Mouse (Mus musculus) layer of hippocampus, adult 18-20 months (tissue): ENCODE data around the gene Ankrd52. TPM values are rescaled to one million over a fixed set of nuclear protein-coding genes. Genes with fewer than 3 reads are reported as not detected.

Experiments used
- DNase-seq, 2 experiments: peaks; one replicate each; pipeline ENCODE4 v3.0.0; 2022; ENCODE audit warnings: low spot score in 2 of 2
- total RNA-seq, 2 experiments: library from RNA; stranded (reverse); gene quantifications; 2 replicates each; pipeline ENCODE4 v1.2.3; 2021

The Ankrd52 gene
- total RNA-seq, 2 experiments from 2014 or later: 45.4 to 49.6 TPM

GRCm38 (mm10) chr10:128369218-128369543 lies 7.7 kb upstream of the Ankrd52 start:
- DNase-seq: no peak

DNA sequence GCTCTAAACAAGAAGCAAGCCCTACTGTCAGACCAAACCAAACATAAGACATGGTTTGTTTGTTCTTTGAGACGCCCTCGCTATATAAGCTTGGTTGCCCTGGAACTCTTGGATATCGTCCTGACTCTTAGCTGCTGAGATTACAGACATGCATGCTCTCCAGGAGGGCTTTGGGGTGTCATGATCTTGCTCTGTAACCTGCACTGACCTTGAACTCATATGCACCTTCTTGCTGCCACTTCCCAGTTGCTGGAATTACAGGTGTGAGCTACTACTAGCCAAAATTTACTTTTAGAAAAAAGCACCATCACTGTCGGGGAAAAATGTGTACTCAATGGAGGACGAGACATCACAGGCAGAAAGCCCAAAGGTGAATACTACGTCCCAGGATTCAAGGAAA lies 7.3 kb upstream of the Ankrd52 start:
- DNase-seq: no peak

DNA sequence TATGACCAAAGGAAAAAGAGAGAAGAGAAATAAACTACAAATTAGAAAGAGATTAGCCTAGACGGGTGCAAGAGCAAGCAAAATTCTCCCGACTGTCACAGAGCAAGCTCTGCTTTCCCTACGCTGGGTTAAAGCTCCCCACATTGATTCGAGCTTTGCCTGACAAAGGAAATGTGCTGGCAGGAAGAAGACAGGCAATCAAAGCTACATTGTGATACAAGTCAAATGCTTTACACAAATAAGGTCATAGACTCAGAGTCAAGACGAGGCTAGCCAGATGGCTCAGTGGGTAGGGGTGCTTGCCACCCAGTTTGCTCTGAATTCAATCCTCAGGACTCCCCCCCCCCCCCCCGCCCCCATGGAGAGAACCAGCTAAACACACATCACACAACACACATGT lies 6.9 kb upstream of the Ankrd52 start:
- DNase-seq: no peak

- no peak for DNase-seq
Measured at GRCm38 (mm10) chr10:128370601-128371000, 6.3 kb upstream of the Ankrd52 start.

DNA sequence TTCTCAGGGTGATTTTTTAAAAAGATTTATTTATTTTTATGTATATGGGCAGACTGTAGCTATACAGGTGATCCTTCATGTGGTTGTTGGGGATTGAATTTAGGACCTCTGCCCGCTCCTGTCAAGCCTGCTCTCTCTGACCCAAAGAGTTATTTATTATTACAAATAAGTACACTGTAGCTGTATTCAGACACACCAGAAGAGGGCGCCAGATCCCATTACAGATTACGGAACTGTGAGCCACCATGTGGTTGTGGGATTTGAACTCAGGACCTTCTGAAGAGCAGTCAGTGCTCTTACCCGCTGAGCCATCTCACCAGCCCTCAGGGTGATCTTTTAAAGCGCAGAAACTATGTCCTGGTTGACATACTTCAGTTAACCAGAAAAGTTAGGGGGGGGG lies 4.8 kb upstream of the Ankrd52 start:
- no peak for DNase-seq

GRCm38 (mm10) chr10:128372989-128373748 lies 3.7 kb upstream of the Ankrd52 start:
- no peak for DNase-seq

DNA sequence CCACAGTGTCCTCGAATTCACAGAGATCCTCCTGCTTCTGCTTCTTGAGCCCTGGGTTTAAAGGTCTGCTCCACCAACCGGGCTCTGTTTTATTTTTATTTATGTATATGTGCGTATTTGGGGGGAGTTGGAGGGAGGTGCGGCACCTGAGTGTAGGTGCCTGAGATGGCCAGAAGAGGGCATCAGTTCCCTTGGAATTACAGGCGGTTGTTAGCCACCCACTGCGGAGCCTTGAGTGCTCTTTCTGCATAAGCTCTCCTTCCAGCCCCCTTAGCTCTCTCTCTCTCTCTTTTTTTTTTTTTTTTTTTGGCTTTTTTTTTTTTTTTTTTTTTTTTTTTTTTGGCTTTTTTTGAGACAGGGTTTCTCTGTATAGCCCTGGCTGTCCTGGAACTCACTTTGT lies 2.5 kb upstream of the Ankrd52 start:
- DNase-seq: no peak

DNA sequence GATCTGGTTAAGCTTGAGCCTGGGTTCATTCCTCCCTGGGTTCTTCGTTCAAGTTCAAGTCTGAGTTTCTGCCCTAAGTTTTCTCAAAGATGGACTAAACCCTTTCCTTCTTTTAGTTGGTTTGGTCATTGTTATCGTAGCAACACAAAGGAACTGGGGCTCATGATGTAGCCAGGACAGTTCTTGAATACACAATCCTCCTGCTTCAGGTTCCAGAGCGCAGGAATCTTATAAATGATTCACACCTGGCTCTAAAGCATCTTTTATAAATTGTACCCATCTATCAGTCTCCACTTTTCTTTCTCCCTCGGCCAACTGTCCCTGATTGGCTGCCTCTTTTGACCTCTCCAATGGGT lies 838 bp upstream of the Ankrd52 start:
- no peak for DNase-seq

GRCm38 (mm10) chr10:128377222-128377939 lies 466 bp downstream of the Ankrd52 start:
- DNase-seq: no peak

DNA sequence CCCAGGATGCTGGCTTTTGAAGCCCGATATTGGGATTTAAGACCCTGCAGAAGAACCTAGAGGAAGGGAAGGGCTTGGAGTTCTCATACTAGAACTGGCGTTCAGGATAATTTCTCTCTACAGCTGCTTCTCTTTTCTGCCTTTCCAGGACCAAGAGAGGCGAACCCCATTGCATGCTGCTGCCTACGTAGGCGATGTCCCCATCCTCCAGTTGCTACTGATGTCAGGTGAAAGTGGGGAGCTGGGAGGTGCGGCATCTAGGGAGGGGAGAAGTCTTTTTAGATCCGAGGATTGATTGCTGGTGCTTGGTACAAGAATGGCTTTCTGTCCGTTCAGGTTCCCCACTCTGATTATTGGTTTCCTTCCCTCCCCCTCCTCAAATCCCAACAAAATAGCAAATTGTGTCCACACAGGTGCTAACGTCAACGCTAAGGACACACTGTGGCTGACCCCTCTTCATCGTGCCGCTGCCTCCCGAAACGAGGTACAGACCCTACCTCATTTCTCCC lies 1.1 kb downstream of the Ankrd52 start:
- DNase-seq: no peak

- no peak for DNase-seq
Measured at GRCm38 (mm10) chr10:128378462-128378861, 1.5 kb downstream of the Ankrd52 start.

- DNase-seq: no peak
Measured at GRCm38 (mm10) chr10:128379260-128379659, 2.3 kb downstream of the Ankrd52 start.

DNA sequence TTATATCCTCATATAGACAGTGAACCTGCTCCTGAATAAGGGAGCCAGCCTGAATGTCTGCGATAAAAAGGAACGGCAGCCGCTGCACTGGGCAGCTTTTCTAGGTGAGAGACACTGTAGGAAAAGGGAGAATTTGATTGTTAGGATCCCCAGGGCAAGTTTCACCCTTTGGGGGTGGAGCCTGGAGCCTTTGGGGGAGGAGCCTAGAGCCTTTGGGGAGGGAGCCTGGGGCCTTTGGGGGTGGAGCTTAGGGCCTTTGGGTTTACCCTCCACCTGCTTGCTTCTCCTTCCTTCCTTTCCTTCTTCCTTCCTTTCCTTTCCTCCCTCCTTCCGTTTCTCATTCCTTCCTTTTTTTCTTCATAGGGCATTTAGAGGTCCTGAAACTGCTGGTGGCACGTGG lies 3.6 kb downstream of the Ankrd52 start:
- DNase-seq: no peak

DNA sequence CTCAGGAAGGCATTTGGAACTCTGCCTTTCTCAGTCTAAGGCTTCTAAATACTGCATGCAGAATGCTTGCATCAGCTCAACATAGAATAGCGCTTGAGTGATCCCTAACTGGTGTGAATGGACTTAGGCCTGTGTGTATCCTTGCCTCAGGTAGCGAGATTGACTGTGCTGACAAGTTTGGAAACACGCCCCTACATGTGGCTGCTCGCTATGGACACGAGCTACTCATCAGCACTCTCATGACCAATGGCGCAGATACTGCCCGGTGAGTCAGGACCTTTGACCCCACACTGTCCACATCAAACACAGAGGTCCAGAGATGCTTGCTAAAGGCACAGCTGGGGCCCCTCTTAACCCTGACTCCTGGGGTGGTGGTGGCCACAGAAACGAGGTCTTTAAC lies 5.6 kb downstream of the Ankrd52 start:
- DNase-seq: no peak

GRCm38 (mm10) chr10:128385902-128386301 lies 9.0 kb downstream of the Ankrd52 start:
- DNase-seq: no peak

- no peak for DNase-seq
Measured at GRCm38 (mm10) chr10:128388941-128389340, 12.0 kb downstream of the Ankrd52 start.

DNA sequence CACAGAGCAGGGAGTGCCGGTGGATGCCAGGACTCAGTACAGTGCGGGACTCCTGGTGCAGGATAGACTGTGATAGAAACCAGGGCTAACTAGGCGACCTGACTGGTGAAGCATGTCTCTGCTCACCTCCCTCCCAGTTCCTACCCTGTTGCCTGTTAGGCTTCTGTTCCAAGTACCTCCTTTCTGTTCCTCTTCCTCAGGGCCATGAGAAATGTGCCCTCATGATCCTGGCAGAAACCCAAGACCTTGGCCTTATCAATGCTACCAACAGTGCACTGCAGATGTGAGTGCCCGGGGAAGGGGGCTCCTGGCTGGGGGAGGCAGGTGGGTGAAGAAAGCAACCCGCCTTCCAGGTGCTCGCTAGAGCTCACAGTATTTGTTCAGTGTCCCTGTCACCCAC lies 12.7 kb downstream of the Ankrd52 start:
- DNase-seq: no peak

GRCm38 (mm10) chr10:128390366-128390765 lies 13.5 kb downstream of the Ankrd52 start:
- no peak for DNase-seq

DNA sequence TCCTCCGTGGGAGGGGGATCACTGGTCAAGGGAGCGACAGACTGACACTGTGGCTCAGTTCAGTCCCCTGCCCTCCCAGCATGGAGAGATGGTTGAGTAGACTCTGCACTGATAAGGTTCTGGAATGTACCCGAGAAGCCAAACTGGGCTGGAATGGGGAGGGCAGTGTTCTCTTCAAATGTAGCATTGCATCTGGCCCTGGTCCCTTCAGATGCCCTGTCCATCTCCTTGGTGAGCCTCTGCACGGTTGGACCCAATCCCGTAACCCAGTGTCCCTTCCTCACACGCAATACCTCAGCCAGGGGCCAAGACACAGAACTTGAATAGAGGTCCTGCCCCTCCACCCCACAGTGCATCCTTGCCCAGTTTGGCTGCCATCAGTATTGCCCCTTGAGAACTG lies 14.9 kb downstream of the Ankrd52 start:
- no peak for DNase-seq

DNA sequence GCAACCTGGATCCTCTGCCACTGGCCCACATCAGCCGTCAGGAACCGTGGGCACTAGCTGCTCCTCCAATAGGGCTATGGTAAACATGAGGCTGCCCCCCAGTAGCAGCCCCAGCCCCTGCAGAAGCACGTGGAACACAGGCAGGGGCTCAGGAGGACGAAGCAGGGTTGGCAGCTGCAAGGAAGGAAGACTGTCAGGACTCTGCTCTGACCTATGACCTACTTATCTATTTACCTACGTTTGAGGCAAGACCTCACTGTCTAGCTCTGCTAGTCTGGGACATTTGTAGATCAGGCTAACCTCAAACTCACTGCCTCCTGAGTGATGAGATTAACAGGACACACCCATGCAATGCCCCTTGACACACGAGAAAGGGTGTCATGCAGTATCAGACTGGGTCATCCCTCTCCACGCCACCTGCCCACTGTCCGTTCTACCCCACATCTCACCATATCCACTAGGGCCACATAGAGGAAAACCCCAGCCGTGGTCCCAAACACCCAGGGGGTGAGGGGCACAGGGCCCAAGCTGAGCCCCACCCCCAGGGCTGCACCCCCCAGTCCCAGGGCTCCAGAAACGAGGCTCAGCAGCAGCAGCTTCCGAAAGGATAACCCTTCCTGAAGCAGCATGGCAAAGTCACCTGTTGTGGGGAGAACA lies 19.2 kb downstream of the Ankrd52 start:
- DNase-seq: no peak

- no peak for DNase-seq
Measured at GRCm38 (mm10) chr10:128396716-128397264, 19.9 kb downstream of the Ankrd52 start.

DNA sequence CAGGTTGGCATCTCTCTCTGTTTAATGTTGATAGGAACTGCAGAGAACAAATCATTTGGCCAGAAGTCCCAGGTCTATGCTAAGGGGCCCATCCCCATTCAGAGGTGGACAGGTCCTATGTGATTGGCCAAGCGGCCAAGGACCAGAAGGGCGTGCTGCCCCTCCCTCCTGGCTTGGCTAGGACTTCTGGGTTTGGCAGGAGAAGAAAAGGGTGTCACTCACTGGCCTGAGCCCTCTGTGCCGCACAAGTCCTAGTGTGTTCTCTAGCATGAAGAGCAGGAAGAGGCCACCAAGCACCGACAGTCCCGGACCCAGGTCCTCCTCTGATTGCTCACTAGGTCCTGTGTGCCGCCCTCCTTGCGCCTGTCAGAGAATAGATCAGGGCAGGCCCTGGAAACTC lies 20.6 kb downstream of the Ankrd52 start:
- DNase-seq: no peak
